Mouse (Mus musculus): ENCODE data around the gene Prph2. TPM values are rescaled to one million over a fixed set of nuclear protein-coding genes. Genes with fewer than 3 reads are reported as not detected.

Prph2 gene
- polyA plus RNA-seq, 1 experiment from 2014 or later = not detected

DNA sequence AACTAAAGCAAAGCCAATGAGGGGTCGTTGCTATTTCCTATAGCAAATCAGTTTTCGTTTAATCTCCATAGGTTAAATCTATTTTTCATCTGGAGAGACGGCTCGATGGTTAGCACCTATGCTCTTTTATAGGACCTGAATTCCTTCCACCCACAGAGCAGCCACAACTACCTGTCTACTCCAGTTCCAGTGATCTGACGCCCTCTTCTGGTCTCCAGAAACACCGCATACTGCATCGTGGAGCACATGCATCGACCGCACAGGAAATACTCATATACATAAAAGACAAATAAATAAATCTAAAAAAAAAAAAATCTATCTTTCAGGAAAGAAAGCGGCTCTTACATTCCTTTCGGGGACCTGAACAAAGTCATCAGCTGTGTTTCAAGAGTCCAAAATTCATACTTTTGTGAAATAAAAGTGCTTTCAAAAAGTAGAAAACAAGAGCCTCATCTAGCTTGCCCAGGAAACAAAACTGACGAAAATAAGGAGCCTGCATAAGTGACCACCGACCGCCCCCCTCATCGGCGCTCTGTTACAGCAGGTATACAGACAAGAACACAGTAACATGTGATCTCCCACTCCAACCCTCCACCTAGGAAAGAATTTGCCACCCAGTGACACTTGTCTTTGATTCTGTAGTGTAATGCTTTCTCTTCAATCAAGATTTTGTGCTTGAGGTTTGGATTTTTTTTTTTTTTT is 21.6 kb upstream of the Prph2 start:
- peak overlapping the region; percentile 93 for H3K4me2 ChIP-seq (ENCODE audit: low read depth)
- peaks cover 20% of the 10 kb centered on the region for H3K4me1 ChIP-seq (ENCODE audit: control insufficient read depth, insufficient read depth, low read length)
- no peak overlapping the region for H3K27ac ChIP-seq (ENCODE audit: low read depth, low read length)
- ATAC-seq (ENCODE audit: insufficient read depth, low FRiP score, low TSS enrichment) (no peak), DNase-seq (ENCODE audit: low spot score) (peak; percentile 30)
- peak overlapping the region; percentile 94 for H3K4me3 ChIP-seq (ENCODE audit: low read depth, low read length)
- peak overlapping the region; percentile 66; the same call in 1 of the 2 replicates for H3K9ac ChIP-seq (ENCODE audit: low read length)
- H3K36me3 ChIP-seq (ENCODE audit: control insufficient read depth, insufficient read depth, low read length) = no peaks in the 10 kb centered on the region
- 34% methylated on average over 16 of the region's 16 CpGs for WGBS
- H3K27me3 ChIP-seq (ENCODE audit: control insufficient read depth, insufficient read depth, low read length) = no peaks in the 10 kb centered on the region
- no peaks in the 10 kb centered on the region for H3K9me3 ChIP-seq (ENCODE audit: control insufficient read depth, low read length)

DNA sequence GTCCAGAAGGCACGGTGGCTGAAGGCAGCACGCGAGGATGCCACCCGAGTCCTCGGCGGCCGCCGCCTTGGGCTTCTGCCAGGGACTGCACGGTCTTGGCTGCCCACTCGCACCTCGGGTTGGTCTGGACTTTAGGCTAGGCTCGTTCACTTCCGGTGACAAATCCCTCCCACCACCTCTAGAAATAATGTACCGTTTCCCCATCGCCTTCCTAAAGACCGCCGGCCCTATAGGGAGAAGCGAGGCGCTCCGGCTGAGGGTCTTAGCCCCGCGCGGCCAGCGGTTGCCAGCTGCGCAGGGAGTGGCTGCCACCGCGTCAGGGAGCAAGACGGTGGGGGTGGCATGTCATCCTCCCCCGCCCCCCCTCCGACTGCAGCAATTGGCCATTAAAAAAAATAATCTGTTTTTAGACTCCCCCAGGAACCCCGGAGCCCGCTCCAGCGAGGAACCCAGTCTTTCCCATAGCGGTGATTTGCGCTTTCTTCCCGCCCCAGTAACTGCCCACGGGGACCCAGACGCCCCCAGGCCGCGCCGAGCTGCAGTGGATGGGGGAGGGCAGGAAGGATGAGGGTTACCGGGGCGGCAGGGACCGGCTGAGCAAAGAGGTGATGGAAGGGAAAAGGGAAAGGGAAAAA is 20.7 kb upstream of the Prph2 start:
- peak; percentile 75 for DNase-seq (ENCODE audit: low spot score)
- Histone ChIP-seq H3K4me1 (ENCODE audit: control insufficient read depth, insufficient read depth, low read length) (peaks cover 20% of the 10 kb centered on the region), H3K36me3 (ENCODE audit: control insufficient read depth, insufficient read depth, low read length) (no peaks in the 10 kb centered on the region), H3K27ac (ENCODE audit: low read depth, low read length) (peak overlapping the region; percentile 90), H3K9me3 (ENCODE audit: control insufficient read depth, low read length) (no peaks in the 10 kb centered on the region), H3K27me3 (ENCODE audit: control insufficient read depth, insufficient read depth, low read length) (no peaks in the 10 kb centered on the region), H3K4me2 (ENCODE audit: low read depth) (peak overlapping the region; percentile 93), H3K4me3 (ENCODE audit: low read depth, low read length) (peak overlapping the region; percentile 94), H3K9ac (ENCODE audit: low read length) (peak overlapping the region; percentile 66)
- 0% methylated on average over 43 of the region's 44 CpGs for WGBS
- peak; percentile 67 for ATAC-seq (ENCODE audit: insufficient read depth, low FRiP score, low TSS enrichment)

DNA sequence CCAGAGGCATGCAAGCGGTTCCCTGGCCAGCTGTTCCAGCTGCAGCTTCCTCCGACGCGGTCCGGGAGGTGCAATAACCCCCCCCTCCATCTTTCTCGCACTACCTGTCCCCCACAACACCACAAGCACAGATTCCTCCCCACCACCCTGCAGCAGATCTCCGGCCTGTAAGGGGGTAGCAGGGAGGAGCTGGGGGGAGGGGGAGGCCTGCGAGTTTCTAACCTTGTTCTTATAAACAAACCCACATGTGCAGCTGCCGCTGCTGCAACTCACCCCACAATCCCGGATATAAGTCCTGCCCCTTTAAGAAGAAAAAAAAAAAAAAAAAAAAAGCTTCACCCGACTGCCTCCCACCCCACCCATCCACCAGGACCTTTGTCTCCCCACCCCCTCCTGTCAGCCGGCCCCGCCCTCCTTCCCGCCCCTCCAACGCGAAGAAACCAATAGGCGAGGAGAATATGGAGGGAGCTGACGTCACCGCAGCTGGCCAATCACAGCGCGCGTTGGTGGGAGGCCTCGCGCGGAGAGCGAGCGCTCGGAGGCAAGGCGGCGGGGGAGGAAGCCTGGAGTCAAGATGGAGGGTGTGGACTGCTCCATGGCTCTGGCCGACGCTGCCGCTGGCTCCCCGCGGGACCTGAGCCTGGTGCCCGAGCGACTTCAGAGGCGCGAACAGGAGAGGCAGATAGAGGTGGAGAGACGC is 20.0 kb upstream of the Prph2 start, which contains the start of gene Tbcc:
Tbcc (plus strand) TSS at position 569 of the 700 bp plus-strand sequence.
- peak within 1 kb of the TSS; percentile 94 for H3K4me3 ChIP-seq (ENCODE audit: low read depth, low read length)
- no peaks in the 10 kb centered on the region for H3K27me3 ChIP-seq (ENCODE audit: control insufficient read depth, insufficient read depth, low read length)
- peak within 1 kb of the TSS; percentile 99 for H3K4me2 ChIP-seq (ENCODE audit: low read depth)
- peaks cover 20% of the 10 kb centered on the region for H3K4me1 ChIP-seq (ENCODE audit: control insufficient read depth, insufficient read depth, low read length)
- ATAC-seq (ENCODE audit: insufficient read depth, low FRiP score, low TSS enrichment) (peak; percentile 90), DNase-seq (ENCODE audit: low spot score) (peak; percentile 98)
- H3K9ac ChIP-seq (ENCODE audit: low read length) = peak within 1 kb of the TSS; percentile 96
- WGBS = under 1% methylated on average over 40 of the region's 40 CpGs
- H3K27ac ChIP-seq (ENCODE audit: low read depth, low read length) = peak within 1 kb of the TSS; percentile 90
- no peaks in the 10 kb centered on the region for H3K9me3 ChIP-seq (ENCODE audit: control insufficient read depth, low read length)
- H3K36me3 ChIP-seq (ENCODE audit: control insufficient read depth, insufficient read depth, low read length) = no peaks in the 10 kb centered on the region

DNA sequence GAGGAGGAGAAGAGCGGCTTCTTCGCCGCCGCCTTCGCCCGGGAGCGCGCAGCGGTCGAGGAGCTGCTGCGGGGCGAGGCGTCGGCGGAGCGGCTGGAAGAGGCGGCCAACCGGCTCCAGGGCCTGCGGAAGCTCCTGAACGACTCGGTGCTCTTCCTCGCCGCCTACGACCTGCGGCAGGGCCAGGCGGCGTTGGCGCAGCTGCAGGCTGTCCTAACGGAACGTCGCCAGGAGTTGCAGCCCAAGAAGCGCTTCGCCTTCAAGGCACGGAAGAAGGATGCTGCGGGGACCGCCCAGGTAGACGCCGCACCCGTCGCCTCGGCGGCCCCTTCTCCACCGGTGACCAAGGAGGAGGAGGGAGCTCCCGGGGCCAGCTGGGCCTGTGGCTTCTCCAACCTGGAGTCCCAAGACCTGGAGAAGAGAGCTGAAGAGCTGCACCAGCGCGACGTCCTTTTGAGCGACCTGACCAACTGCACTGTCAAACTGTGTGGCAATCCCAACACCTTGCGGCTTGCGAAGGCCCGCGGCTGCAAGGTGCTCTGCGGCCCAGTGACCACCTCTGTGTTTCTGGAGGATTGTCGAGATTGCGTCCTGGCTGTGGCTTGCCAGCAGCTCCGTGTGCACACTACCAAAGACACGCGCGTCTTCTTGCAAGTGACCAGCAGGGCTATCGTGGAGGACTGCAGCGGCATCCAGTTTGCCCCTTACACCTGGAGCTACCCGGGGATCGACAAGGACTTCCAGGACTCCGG is 19.2 kb upstream of the Prph2 start:
- ATAC-seq (ENCODE audit: insufficient read depth, low FRiP score, low TSS enrichment) = peak; percentile 26

DNA sequence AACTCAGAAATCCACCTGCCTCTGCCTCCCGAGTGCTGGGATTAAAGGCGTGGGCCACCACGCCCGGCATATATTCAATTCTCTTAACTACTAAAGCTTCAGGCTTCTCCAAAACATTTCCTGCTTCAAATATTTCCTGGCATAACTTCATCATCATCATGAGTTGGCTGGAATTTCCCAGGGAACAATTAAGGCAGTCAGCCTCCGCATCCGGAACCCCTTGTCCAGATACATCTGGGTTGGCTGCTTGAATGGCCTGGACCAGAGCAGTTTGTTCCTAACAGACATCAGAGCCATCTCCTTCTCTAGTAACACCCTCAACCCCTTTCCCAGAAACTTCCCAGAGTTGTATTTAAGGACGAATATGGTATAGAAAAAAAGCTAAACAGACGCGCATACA is 14.8 kb upstream of the Prph2 start:
- H3K4me2 ChIP-seq (ENCODE audit: low read depth) = no peak overlapping the region
- H3K9me3 ChIP-seq (ENCODE audit: control insufficient read depth, low read length) = no peaks in the 10 kb centered on the region
- H3K4me1 ChIP-seq (ENCODE audit: control insufficient read depth, insufficient read depth, low read length) = peaks cover 20% of the 10 kb centered on the region
- no peak overlapping the region for H3K4me3 ChIP-seq (ENCODE audit: low read depth, low read length)
- H3K9ac ChIP-seq (ENCODE audit: low read length) = no peak overlapping the region
- H3K27ac ChIP-seq (ENCODE audit: low read depth, low read length) = no peak overlapping the region
- DNase-seq (ENCODE audit: low spot score) (no peak), ATAC-seq (ENCODE audit: insufficient read depth, low FRiP score, low TSS enrichment) (no peak)
- H3K36me3 ChIP-seq (ENCODE audit: control insufficient read depth, insufficient read depth, low read length) = no peaks in the 10 kb centered on the region
- 96% methylated on average over 9 of the region's 9 CpGs for WGBS
- no peaks in the 10 kb centered on the region for H3K27me3 ChIP-seq (ENCODE audit: control insufficient read depth, insufficient read depth, low read length)

More for the DNA sequence above, 19.2 kb upstream of the Prph2 start:
- peak overlapping the region; percentile 96 for H3K9ac ChIP-seq (ENCODE audit: low read length)
- peaks cover 20% of the 10 kb centered on the region for H3K4me1 ChIP-seq (ENCODE audit: control insufficient read depth, insufficient read depth, low read length)
- no peaks in the 10 kb centered on the region for H3K27me3 ChIP-seq (ENCODE audit: control insufficient read depth, insufficient read depth, low read length)
- H3K4me2 ChIP-seq (ENCODE audit: low read depth) = peak overlapping the region; percentile 99
- peak; percentile 24 for DNase-seq (ENCODE audit: low spot score)
- no peaks in the 10 kb centered on the region for H3K9me3 ChIP-seq (ENCODE audit: control insufficient read depth, low read length)
- H3K36me3 ChIP-seq (ENCODE audit: control insufficient read depth, insufficient read depth, low read length) = no peaks in the 10 kb centered on the region
- peak overlapping the region; percentile 79 for H3K27ac ChIP-seq (ENCODE audit: low read depth, low read length)
- H3K4me3 ChIP-seq (ENCODE audit: low read depth, low read length) = peak overlapping the region; percentile 94
- WGBS = 2% methylated on average over 64 of the region's 64 CpGs

DNA sequence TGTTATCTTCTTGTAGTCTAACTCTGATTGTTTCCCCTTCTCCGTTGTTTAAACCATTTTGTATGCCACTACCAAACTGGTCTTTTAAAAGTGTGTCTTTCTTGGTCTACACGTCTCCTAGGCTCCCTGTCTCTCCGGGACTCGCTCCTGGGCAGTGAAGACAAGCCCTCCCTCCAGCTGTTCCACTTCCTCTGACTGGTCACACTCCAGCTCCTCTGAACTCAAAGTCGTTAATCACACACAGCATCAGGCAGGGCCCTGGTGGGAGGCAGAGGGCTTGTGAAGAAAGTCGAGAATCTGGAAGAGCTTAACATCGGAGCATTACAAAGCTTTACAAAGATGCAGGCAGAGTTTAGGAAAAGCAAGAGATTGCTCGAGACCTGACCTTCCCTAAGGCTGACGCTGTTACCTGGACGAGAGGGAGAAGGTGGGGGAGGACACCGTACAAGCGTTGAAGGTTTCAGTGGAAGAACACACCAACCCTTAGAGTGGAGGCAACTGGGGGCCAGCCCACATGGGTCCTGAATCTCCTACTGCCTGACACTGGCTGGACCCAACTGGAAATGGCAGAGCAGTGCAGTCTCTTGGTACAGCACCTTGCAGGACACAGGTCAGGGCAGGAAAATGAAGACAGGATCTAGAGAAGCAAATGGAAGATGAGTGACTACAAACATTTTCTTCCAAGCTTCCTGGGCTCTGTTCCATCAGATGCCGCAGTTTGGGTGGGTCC is 12.9 kb upstream of the Prph2 start:
- ATAC-seq (ENCODE audit: insufficient read depth, low FRiP score, low TSS enrichment) = no peak
- no peaks in the 10 kb centered on the region for H3K9me3 ChIP-seq (ENCODE audit: control insufficient read depth, low read length)
- WGBS = 38% methylated on average over 13 of the region's 13 CpGs
- H3K4me2 ChIP-seq (ENCODE audit: low read depth) = no peak overlapping the region
- H3K4me3 ChIP-seq (ENCODE audit: low read depth, low read length) = no peak overlapping the region
- peak; percentile 33 for DNase-seq (ENCODE audit: low spot score)
- H3K4me1 ChIP-seq (ENCODE audit: control insufficient read depth, insufficient read depth, low read length) = peaks cover 7% of the 10 kb centered on the region
- no peaks in the 10 kb centered on the region for H3K36me3 ChIP-seq (ENCODE audit: control insufficient read depth, insufficient read depth, low read length)
- H3K27me3 ChIP-seq (ENCODE audit: control insufficient read depth, insufficient read depth, low read length) = no peaks in the 10 kb centered on the region
- no peak overlapping the region for H3K9ac ChIP-seq (ENCODE audit: low read length)
- H3K27ac ChIP-seq (ENCODE audit: low read depth, low read length) = peak overlapping the region; percentile 30; the same call in 1 of the 2 replicates

DNA sequence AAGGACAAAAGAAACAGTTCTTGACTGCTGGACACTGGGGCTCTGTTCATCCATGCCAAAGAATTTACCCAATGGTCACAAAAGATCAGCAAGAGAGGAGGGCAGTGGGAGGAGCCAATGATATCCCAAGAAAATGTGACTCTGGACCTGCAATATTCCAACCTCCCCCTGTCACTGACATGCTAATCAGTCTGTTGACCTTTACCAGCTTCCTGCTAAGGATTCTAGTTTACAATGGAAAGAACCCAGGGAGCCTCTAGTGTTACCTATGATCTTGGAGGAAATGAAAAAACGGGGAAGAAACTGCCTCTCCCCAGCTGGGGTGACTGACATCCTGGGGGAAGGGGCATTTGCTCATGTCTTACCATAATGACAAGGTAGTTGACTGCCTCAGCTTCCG is 9.3 kb upstream of the Prph2 start:
- DNase-seq (ENCODE audit: low spot score) = no peak
- H3K27me3 ChIP-seq (ENCODE audit: control insufficient read depth, insufficient read depth, low read length) = no peaks in the 10 kb centered on the region
- H3K27ac ChIP-seq (ENCODE audit: low read depth, low read length) = no peak overlapping the region
- H3K4me3 ChIP-seq (ENCODE audit: low read depth, low read length) = no peak overlapping the region
- H3K4me1 ChIP-seq (ENCODE audit: control insufficient read depth, insufficient read depth, low read length) = no peaks in the 10 kb centered on the region
- no peak for ATAC-seq (ENCODE audit: insufficient read depth, low FRiP score, low TSS enrichment)
- H3K9me3 ChIP-seq (ENCODE audit: control insufficient read depth, low read length) = no peaks in the 10 kb centered on the region
- H3K36me3 ChIP-seq (ENCODE audit: control insufficient read depth, insufficient read depth, low read length) = no peaks in the 10 kb centered on the region
- H3K4me2 ChIP-seq (ENCODE audit: low read depth) = no peak overlapping the region
- no peak overlapping the region for H3K9ac ChIP-seq (ENCODE audit: low read length)
- WGBS = 54% methylated on average over 2 of the region's 2 CpGs
